Mouse (Mus musculus) stomach, embryonic 15.5 days (tissue): ENCODE measurements around the gene Lrrc75b. TPM values are rescaled to one million over a fixed set of nuclear protein-coding genes. Genes with fewer than 3 reads are reported as not detected.

Experiments
- ATAC-seq: fragments of 200-750 bp; cut with Nextera tagmentation; 2 replicates; pipeline ENCODE4 v1.8.0; 2017; ENCODE audit warnings: low read depth, moderate number of reproducible peaks, moderate TSS enrichment; ENCODE audit not compliant: insufficient read depth, low FRiP score
- H3K27ac ChIP-seq: fragments of 300-500 bp; sonication (generic); 2 replicates; pipeline ENCODE4 v1.5.1; 2015; ENCODE audit warnings: mild to moderate bottlenecking, inconsistent platforms
- H3K27me3 ChIP-seq: fragments of 300-500 bp; sonication (generic); replicated peaks from 2 replicates; pipeline ENCODE4 v1.6.1; 2015; ENCODE audit warnings: inconsistent platforms
- H3K36me3 ChIP-seq: fragments of 300-500 bp; sonication (generic); 2 replicates; pipeline ENCODE4 v1.6.1; 2015; ENCODE audit warnings: inconsistent platforms
- H3K4me1 ChIP-seq: fragments of 300-500 bp; sonication (generic); 2 replicates; pipeline ENCODE4 v1.6.1; 2015; ENCODE audit warnings: inconsistent platforms
- H3K4me2 ChIP-seq: fragments of 300-500 bp; sonication (generic); 2 replicates; pipeline ENCODE4 v1.6.1; 2015; ENCODE audit warnings: mild to moderate bottlenecking, inconsistent platforms
- H3K4me3 ChIP-seq: fragments of 300-500 bp; sonication (generic); replicated peaks from 2 replicates; pipeline ENCODE4 v1.5.1; 2015; ENCODE audit warnings: inconsistent platforms
- H3K9ac ChIP-seq: fragments of 300-500 bp; sonication (generic); 2 replicates; pipeline ENCODE4 v1.6.1; 2015; ENCODE audit warnings: inconsistent platforms
- H3K9me3 ChIP-seq: fragments of 300-500 bp; sonication (generic); 2 replicates; pipeline ENCODE4 v1.6.1; 2016; ENCODE audit warnings: inconsistent platforms
- WGBS: fragments of 180-500 bp; shearing (Covaris S2); methylation state at CpG from one replicate; pipeline ENCODE4 v1.1.7; 2015; 5-methylcytosine and 5-hydroxymethylcytosine counted together
- polyA plus RNA-seq: library from polyadenylated mRNA; unstranded; fragments of >200 nt; fragmentation: Nextera tagmentation; extraction: Ambion mirVana; gene quantifications from 2 replicates; pipeline ENCODE4 v1.2.1, GENCODE M21; 2015

The Lrrc75b gene
- 1.6 and 2.6 TPM in 2 replicates for polyA plus RNA-seq

DNA sequence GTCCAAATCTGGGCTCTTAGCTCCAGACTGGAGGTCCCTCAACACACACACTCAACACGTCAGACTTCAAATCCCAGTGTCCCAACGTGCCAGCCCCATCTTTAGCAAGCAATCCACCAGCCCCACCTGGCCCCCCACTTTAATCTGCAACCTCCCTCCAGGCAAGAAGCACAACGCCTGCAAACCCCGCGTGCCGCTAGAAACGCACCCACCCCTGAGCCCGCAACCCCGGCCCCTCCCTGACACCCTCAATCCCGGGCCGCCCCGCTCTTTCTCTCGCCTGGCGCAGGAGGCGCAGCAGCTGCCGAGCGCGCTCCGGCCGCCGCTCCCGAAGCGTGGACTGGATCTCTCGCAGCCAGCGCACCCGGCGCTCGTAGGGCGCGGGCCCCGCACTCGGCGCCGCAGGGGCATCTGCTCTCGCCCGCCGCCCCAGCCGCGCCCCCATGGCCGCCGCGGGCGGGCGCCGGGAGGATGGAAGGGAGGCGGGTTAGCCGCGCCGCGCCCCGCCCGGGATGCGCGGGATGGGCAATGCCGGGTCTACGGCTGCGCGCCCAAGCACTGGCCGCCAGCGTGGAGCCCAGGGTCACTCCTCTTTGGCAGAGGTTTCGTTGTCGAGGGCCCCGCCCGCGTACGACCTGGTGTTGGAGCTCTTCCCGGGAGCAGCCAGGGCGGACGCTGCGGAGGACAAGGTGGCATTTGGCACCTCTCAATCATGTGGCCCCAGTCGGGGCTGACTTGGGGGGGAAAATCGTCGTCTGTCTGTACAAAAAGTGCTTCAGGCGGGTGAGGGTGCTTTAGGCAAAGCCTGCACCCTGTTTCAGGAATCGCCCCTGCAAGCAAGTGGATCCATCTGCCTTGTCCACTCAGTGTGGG, at the start of gene Lrrc75b:
Gene Lrrc75b (minus strand): TSS at position 655 of the 873 bp plus-strand sequence.
- Histone ChIP-seq H3K36me3 (no peaks in the 10 kb centered on the region), H3K9ac (peak within 1 kb of the TSS; percentile 48), H3K4me3 (peak within 1 kb of the TSS; percentile 56), H3K9me3 (no peaks in the 10 kb centered on the region), H3K4me2 (peak within 1 kb of the TSS; percentile 98), H3K27me3 (peaks cover 27% of the 10 kb centered on the region), H3K27ac (no peak within 1 kb of the TSS), H3K4me1 (peaks cover 16% of the 10 kb centered on the region; the same call in 1 of the 2 replicates)
- 1% methylated on average over 75 of the region's 75 CpGs for WGBS
- ATAC-seq = peak; percentile 14; the same call in 1 of the 2 replicates

DNA sequence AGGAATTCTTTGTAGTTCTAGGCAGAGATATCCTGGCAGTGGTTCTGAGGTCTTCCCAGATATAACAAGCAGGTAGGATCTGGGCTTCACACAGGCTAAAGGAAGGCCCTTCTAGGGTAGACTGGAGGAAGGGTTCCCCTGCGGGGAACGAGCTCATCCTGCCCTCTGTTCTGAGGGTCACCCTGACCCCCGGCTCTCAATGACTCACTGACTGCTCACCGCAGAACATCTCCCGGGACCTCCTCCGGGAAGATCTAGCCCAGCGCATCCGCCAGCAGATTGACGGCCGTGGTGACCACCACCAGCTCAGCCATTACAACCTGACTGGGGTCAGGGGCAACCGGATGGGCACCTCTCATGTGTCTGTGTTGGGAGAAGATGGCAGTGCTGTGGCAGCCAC, 48.8 kb upstream of the Lrrc75b start:
- no peaks in the 10 kb centered on the region for H3K4me1 ChIP-seq
- no peak for ATAC-seq
- H3K27me3 ChIP-seq = no peaks in the 10 kb centered on the region
- H3K9me3 ChIP-seq = no peaks in the 10 kb centered on the region
- no peaks in the 10 kb centered on the region for H3K36me3 ChIP-seq
- no peak overlapping the region for H3K9ac ChIP-seq
- no peak overlapping the region for H3K4me3 ChIP-seq
- H3K4me2 ChIP-seq = no peak overlapping the region
- H3K27ac ChIP-seq = no peak overlapping the region
- 86% methylated on average over 11 of the region's 11 CpGs for WGBS

DNA sequence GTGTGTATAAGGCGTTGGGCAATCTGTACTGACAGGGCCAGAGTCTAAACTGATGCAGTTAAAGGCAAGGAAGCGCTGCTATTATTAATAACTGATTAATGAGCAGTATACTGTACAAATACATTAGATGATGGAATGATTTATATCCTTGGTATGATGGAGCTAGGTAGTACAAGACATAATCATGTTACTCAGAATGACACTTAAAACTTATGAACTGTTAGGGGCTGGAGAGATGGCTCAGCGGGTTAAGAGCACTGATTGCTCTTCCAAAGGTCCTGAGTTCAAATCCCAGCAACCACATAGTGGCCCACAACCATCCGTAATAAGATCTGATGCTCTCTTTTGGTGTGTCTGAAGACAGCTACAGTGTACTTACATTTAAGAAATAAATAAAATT, 47.1 kb upstream of the Lrrc75b start:
- no peak for ATAC-seq
- Histone ChIP-seq H3K27me3 (no peaks in the 10 kb centered on the region), H3K9me3 (no peaks in the 10 kb centered on the region), H3K9ac (no peak overlapping the region), H3K36me3 (no peaks in the 10 kb centered on the region), H3K4me2 (no peak overlapping the region), H3K4me1 (no peaks in the 10 kb centered on the region), H3K4me3 (no peak overlapping the region), H3K27ac (no peak overlapping the region)
- 81% methylated on average over 4 of the region's 4 CpGs for WGBS

DNA sequence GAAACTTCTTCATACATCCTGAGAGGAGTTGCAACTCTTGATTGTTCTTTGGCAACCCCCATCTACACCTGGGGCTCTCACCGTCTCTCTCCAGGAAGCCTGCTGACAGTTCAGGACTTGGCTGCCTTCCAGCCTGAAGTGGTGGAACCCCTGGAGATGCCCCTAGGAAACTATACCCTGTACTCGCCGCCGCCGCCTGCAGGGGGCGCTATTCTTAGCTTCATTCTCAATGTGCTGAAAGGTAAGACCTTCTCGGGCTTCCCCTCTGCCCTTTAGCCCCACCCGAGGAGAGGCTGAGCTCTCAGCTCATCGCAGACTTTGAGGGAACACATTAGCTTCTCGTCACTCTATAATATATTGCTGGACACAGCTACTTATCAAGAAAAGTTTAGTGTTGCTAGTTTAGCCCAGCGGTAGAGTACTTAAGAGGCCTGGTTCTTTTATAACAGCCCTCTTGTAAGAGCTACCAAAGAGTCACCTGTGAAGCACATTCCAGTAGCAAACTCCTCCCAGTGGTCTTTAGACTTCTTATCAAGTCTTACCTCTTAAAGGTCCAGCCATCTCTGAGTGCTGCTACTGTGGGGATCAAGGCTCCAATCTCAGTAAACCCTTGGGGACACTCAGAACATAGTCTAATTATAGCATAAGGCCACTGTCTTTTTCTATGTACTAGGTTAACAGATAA, 45.2 kb upstream of the Lrrc75b start:
- no peak for ATAC-seq

DNA sequence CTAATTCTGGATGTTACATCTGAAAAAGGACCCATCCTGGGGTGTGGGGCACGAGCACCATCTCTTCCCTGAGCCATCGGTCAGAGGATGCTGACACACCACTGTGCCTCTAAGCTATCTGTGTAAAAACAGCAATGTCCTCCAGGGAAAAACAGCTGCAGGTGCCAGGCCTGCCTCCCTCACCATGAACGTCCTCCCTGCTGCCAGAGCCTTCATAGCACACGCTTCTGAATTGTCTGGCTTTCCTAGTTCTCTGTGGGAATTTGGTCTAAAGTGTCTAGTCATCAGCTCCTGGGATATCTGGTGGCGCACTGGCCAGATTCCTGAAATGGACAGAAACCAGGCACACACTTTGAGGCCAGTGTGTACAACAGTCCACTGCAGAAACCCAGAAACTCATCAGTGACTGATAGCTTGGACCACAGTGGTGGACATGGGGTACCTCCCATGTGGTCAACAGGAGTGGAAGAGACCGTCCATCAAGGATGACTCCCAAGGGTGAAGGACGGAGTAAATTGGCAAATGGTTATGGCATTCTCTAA, 40.1 kb upstream of the Lrrc75b start:
- no peak overlapping the region for H3K4me2 ChIP-seq
- no peaks in the 10 kb centered on the region for H3K36me3 ChIP-seq
- no peaks in the 10 kb centered on the region for H3K4me1 ChIP-seq
- no peaks in the 10 kb centered on the region for H3K9me3 ChIP-seq
- no peak overlapping the region for H3K4me3 ChIP-seq
- H3K9ac ChIP-seq = no peak overlapping the region
- ATAC-seq = no peak
- no peaks in the 10 kb centered on the region for H3K27me3 ChIP-seq
- WGBS = 75% methylated on average over 7 of the region's 7 CpGs
- no peak overlapping the region for H3K27ac ChIP-seq

More for the DNA sequence above, 45.2 kb upstream of the Lrrc75b start:
- Histone ChIP-seq H3K27ac (no peak overlapping the region), H3K36me3 (no peaks in the 10 kb centered on the region), H3K9me3 (no peaks in the 10 kb centered on the region), H3K4me2 (no peak overlapping the region), H3K4me1 (no peaks in the 10 kb centered on the region), H3K4me3 (no peak overlapping the region), H3K27me3 (no peaks in the 10 kb centered on the region), H3K9ac (no peak overlapping the region)
- WGBS = 41% methylated on average over 11 of the region's 11 CpGs

DNA sequence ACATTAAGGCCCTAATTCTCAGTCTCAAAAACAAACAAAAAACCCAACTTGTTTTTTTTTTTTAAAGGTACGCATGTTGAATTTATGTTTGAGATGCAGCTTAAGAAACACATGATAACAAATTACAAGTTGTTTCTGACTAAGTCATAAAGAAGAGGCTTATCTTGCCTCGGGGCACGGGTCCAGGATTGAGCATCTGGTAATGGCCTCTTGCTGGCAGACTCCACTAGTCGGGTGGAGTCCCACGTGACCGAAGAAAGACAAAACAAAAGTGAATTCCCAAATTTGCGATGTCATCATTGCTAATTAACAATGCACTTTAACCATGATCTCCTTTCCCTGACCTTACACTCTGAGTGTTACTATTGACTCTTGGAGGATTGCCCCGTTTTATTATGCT, 35.9 kb upstream of the Lrrc75b start:
- ATAC-seq = no peak
- H3K27ac ChIP-seq = no peak overlapping the region
- H3K9me3 ChIP-seq = no peaks in the 10 kb centered on the region
- no peak overlapping the region for H3K4me3 ChIP-seq
- H3K4me2 ChIP-seq = no peak overlapping the region
- no peak overlapping the region for H3K9ac ChIP-seq
- no peaks in the 10 kb centered on the region for H3K36me3 ChIP-seq
- H3K27me3 ChIP-seq = no peaks in the 10 kb centered on the region
- 0 out of 2 replicates have a peak, but pooled peaks cover 4% of the 10 kb centered on the region for H3K4me1 ChIP-seq
- WGBS = 63% methylated on average over 8 of the region's 8 CpGs

DNA sequence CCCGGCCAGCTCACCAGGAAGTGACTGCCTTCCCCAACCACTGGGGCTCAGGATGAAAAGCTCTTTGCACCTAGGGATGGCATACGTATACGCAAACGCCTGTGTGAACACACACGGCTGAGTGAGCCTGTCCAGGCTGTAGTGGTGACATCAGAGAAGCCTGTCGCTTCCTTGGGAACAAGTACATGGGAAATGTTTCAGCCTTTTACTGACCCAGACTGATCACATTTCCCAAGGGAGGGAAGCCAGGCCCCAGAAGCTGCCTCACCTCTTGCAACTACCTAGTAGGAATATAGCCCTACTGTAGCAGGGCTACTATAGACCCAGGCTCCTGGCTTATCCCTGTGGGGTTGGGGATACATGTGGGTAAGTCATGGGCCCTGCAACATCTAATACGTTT, 32.5 kb upstream of the Lrrc75b start:
- Histone ChIP-seq H3K9me3 (no peaks in the 10 kb centered on the region), H3K9ac (no peak overlapping the region), H3K4me1 (peaks cover 23% of the 10 kb centered on the region), H3K27ac (no peak overlapping the region), H3K27me3 (no peaks in the 10 kb centered on the region), H3K36me3 (no peaks in the 10 kb centered on the region), H3K4me2 (no peak overlapping the region), H3K4me3 (no peak overlapping the region)
- WGBS = 67% methylated on average over 7 of the region's 7 CpGs
- no peak for ATAC-seq

DNA sequence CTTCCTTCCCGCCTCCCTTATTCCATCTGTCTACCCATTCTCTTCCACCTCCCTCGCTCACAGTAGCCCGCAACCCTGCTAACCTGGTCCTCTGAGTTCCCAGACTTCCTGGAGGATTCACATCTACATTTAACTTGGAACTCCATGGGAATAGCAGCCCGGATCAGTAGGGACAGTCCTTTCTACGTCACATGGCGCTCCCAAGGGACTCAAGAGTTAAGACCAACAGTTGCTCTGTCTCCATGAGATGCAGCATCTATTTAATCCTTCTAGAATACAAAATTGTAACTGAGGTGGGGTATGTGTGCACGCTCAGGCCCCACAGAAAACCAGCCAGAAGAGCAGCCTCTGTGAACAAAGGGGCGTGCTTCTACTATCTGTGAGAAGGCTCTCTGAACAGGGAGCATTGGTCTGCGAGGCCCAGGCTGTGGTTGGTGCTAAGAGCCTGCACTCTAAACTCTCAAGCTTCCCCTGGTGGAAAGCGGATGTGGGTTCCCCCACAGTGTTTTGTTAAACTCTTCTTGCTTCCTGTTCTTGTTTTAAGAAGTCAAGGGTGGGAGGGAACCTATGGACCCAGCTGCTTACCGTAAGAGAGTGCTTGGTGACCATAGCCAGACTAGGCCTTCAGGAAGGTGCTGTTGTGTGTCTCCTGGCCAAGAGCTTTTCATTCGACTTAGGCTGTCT, 31.2 kb upstream of the Lrrc75b start:
- peak overlapping the region; percentile 64 for H3K27ac ChIP-seq
- no peak overlapping the region for H3K9ac ChIP-seq
- peaks cover 27% of the 10 kb centered on the region for H3K4me1 ChIP-seq

DNA sequence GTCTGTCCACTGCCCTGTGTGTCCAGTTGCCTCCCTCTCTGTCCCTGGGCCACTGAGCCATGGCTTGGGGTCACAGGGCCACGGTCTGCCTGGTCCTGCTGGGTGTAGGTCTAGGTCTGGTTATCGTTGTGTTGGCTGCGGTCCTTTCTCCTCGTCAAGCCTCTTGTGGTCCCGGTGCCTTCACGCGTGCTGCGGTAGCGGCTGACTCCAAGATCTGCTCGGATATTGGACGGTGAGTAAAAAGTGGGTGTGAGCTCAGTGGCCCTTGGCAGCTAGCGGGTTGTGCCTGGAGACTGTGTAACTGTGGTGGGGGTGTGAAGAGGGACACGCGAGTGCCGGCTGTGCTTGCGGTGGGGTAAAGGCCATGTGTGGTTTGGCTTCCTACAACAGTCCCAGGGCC, 29.5 kb upstream of the Lrrc75b start:
- ATAC-seq = no peak; the same call in 1 of the 2 replicates
- H3K9ac ChIP-seq = no peak overlapping the region
- whole genome bisulfite sequencing = 45% methylated on average over 16 of the region's 16 CpGs

More for the DNA sequence above, 31.2 kb upstream of the Lrrc75b start:
- 0 out of 2 replicates have a peak, but pooled peaks have one; percentile 9 for ATAC-seq
- Histone ChIP-seq H3K9me3 (no peaks in the 10 kb centered on the region), H3K27me3 (no peaks in the 10 kb centered on the region), H3K4me3 (no peak overlapping the region), H3K4me2 (peak overlapping the region; percentile 4; the same call in 1 of the 2 replicates), H3K36me3 (no peaks in the 10 kb centered on the region)
- WGBS = 69% methylated on average over 12 of the region's 12 CpGs

DNA sequence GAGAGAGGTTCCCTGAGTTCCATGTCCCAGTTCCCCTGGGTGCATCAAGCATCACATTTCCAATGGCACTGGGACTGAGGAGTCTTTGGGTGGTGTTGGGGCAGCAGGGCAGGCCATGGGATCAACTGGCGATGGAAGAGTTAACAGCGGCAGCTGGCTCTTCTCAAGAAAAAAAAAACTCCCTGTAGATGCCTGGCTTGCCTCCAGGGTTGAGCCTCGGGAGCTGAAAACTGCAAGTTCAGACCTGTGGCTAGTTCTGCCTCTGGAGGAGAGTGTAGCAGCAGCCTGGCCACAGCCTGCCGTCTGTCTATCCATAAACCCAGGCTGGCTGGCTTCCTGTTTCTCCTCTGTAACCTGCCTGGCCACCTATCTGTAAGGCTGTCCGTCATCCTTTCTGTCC, 29.0 kb upstream of the Lrrc75b start, which contains the start of gene Ggt5:
Gene Ggt5 (plus strand): TSS at position 212 of the 400 bp plus-strand sequence.
- Histone ChIP-seq H3K4me3 (peak within 1 kb of the TSS; percentile 20), H3K9ac (no peak within 1 kb of the TSS), H3K36me3 (no peaks in the 10 kb centered on the region), H3K9me3 (no peaks in the 10 kb centered on the region), H3K4me1 (peaks cover 28% of the 10 kb centered on the region), H3K27ac (peak within 1 kb of the TSS; percentile 83), H3K4me2 (peak within 1 kb of the TSS; percentile 50), H3K27me3 (no peaks in the 10 kb centered on the region)
- 6% methylated on average over 5 of the region's 5 CpGs for WGBS
- ATAC-seq = peak; percentile 34; the same call in 1 of the 2 replicates

More for the DNA sequence above, 29.5 kb upstream of the Lrrc75b start:
- H3K9me3 ChIP-seq = no peaks in the 10 kb centered on the region
- H3K36me3 ChIP-seq = no peaks in the 10 kb centered on the region
- H3K27me3 ChIP-seq = no peaks in the 10 kb centered on the region
- H3K4me3 ChIP-seq = peak overlapping the region; percentile 20
- peak overlapping the region; percentile 83 for H3K27ac ChIP-seq
- H3K4me2 ChIP-seq = peak overlapping the region; percentile 50
- peaks cover 28% of the 10 kb centered on the region for H3K4me1 ChIP-seq

DNA sequence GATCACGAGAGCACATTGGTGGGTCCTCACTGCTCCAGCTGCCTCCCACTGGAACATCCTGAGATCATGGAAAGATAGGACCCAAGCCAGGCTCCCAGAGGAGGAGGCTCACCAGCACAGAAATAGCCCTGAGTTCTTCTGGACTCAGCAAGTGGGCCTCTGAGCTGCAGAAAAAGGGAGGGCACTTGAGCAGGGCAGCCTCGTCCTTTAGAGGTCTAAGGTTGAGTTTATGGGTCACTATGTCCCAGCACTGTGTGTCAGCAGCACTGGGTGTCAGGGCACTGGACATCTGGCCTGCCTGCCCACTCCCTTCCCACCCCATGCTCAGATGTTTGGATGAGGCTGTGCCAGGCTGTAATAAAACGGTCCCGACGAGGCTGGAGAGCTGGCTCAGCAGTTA, 28.2 kb upstream of the Lrrc75b start:
- no peaks in the 10 kb centered on the region for H3K9me3 ChIP-seq
- no peaks in the 10 kb centered on the region for H3K27me3 ChIP-seq
- 57% methylated on average over 5 of the region's 5 CpGs for WGBS
- peak overlapping the region; percentile 22; the same call in 1 of the 2 replicates for H3K27ac ChIP-seq
- H3K36me3 ChIP-seq = no peaks in the 10 kb centered on the region
- H3K9ac ChIP-seq = no peak overlapping the region
- H3K4me3 ChIP-seq = no peak overlapping the region
- no peak for ATAC-seq
- peaks cover 28% of the 10 kb centered on the region for H3K4me1 ChIP-seq
- no peak overlapping the region for H3K4me2 ChIP-seq
